Mouse (Mus musculus) hindbrain, embryonic 15.5 days (tissue): Measurements from ENCODE around the gene Psme3. TPM values are rescaled to one million over a fixed set of nuclear protein-coding genes. Genes with fewer than 3 reads are reported as not detected.

Experiments
- ATAC-seq: fragments of 200-750 bp; cut with Nextera tagmentation; 2 replicates; pipeline ENCODE4 v1.8.0; 2017; ENCODE audit warnings: low read depth, moderate number of reproducible peaks, moderate TSS enrichment; ENCODE audit not compliant: low FRiP score
- H3K27ac ChIP-seq: fragments of 300-500 bp; sonication (generic); replicated peaks from 2 replicates; pipeline ENCODE4 v1.5.1; 2015; ENCODE audit warnings: mild to moderate bottlenecking, inconsistent platforms
- H3K27me3 ChIP-seq: fragments of 300-500 bp; sonication (generic); 2 replicates; pipeline ENCODE4 v1.6.1; 2015; ENCODE audit warnings: control low read depth, inconsistent platforms
- H3K36me3 ChIP-seq: fragments of 300-500 bp; sonication (generic); 2 replicates; pipeline ENCODE4 v1.6.1; 2015; ENCODE audit warnings: control low read depth, inconsistent platforms
- H3K4me1 ChIP-seq: fragments of 300-500 bp; sonication (generic); replicated peaks from 2 replicates; pipeline ENCODE4 v1.6.1; 2015; ENCODE audit warnings: control low read depth, inconsistent platforms
- H3K4me2 ChIP-seq: fragments of 300-500 bp; sonication (generic); 2 replicates; pipeline ENCODE4 v1.6.1; 2015; ENCODE audit warnings: moderate library complexity, mild to moderate bottlenecking, inconsistent platforms
- H3K4me3 ChIP-seq: fragments of 300-500 bp; sonication (generic); 2 replicates; pipeline ENCODE4 v1.5.1; 2015; ENCODE audit warnings: mild to moderate bottlenecking, inconsistent platforms
- H3K9ac ChIP-seq: fragments of 300-500 bp; sonication (generic); 2 replicates; pipeline ENCODE4 v1.6.1; 2015; ENCODE audit warnings: inconsistent platforms
- H3K9me3 ChIP-seq: fragments of 300-500 bp; sonication (generic); 2 replicates; pipeline ENCODE4 v1.6.1; 2016; ENCODE audit warnings: control low read depth, inconsistent platforms
- WGBS: fragments of 180-500 bp; shearing (Covaris S2); methylation state at CpG from one replicate; pipeline ENCODE4 v1.1.7; 2015; 5-methylcytosine and 5-hydroxymethylcytosine counted together
- microRNA-seq: library from miRNA; unstranded; fragments of <30 nt; microRNA quantifications from one replicate; pipeline ENCODE4, GENCODE M21; 2016
- polyA plus RNA-seq: library from polyadenylated mRNA; unstranded; fragments of >200 nt; fragmentation: Nextera tagmentation; extraction: Ambion mirVana; gene quantifications from 2 replicates; pipeline ENCODE4 v1.2.1, GENCODE M21; 2015

Psme3 gene
- polyA plus RNA-seq, 1 experiment from 2014 or later: 116 TPM

DNA sequence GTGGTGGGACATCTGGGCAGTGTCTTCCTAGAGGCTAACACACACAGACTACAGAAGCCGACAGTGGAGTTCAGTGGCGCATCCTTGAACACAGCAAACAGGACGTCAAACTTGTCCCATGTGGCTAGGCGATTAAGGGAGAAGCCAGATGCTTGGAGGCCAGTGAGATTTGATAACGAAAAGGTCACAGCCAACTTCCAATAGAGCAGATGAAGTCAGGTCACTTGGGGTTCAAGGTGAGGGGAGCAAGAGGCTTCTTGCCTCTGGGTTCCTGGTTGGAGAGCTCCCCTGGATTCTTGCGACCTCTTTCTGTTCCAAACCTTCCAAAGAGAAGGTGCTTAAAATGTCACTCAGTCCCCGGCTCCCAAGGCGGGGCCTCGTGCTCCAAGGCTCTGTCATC lies 43.8 kb downstream of the Psme3 start:
- Histone ChIP-seq H3K9ac (no peak overlapping the region), H3K27me3 (no peaks in the 10 kb centered on the region), H3K4me2 (no peak overlapping the region), H3K9me3 (no peaks in the 10 kb centered on the region), H3K27ac (no peak overlapping the region), H3K4me3 (no peak overlapping the region), H3K4me1 (no peaks in the 10 kb centered on the region), H3K36me3 (no peaks in the 10 kb centered on the region)
- ATAC-seq: no peak
- 82% methylated on average over 9 of the region's 9 CpGs for WGBS

DNA sequence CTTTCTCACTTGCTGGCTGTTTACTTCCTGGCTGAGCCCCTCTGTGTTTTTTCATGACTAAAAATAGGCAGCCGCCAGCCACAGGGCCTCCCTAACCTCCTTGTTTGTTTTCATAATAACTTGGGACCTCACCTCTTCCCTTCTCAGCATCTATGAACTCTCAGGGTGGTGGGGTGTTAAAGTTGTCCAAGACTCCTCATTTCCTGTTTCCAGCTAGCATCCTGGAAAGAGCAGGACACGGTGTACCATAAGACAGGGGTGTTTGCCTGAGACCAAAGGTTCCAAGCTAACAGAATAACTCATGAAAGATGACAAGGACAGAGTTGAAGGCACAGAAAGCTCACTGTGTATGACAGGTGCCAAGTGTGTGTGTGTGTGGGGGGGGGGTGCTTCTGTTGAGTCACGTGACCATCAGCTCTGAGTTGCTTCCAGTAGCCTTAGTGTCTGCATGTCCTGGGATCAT lies 44.7 kb downstream of the Psme3 start:
- no peak for ATAC-seq
- Histone ChIP-seq H3K4me1 (no peaks in the 10 kb centered on the region), H3K4me2 (no peak overlapping the region), H3K36me3 (no peaks in the 10 kb centered on the region), H3K27ac (no peak overlapping the region), H3K9me3 (no peaks in the 10 kb centered on the region), H3K27me3 (no peaks in the 10 kb centered on the region), H3K4me3 (no peak overlapping the region), H3K9ac (no peak overlapping the region)
- 63% methylated on average over 3 of the region's 3 CpGs for WGBS

GRCm38 (mm10) chr11:101364531-101364931 lies 48.5 kb downstream of the Psme3 start:
- 78% methylated on average over 5 of the region's 5 CpGs for WGBS
- H3K9ac ChIP-seq: no peak overlapping the region

GRCm38 (mm10) chr11:101367326-101367935 lies 51.4 kb downstream of the Psme3 start, which contains the start of gene G6pc:
TSS of gene G6pc (plus strand) at chr11:101367561.
- Histone ChIP-seq H3K4me1 (no peaks in the 10 kb centered on the region), H3K36me3 (no peaks in the 10 kb centered on the region), H3K27me3 (no peaks in the 10 kb centered on the region), H3K4me2 (no peak within 1 kb of the TSS), H3K9me3 (no peaks in the 10 kb centered on the region), H3K4me3 (no peak within 1 kb of the TSS), H3K9ac (no peak within 1 kb of the TSS), H3K27ac (no peak within 1 kb of the TSS)
- 88% methylated on average over 8 of the region's 8 CpGs for WGBS
- no peak for ATAC-seq

More at GRCm38 (mm10) chr11:101364531-101364931, 48.5 kb downstream of the Psme3 start:
- H3K27me3 ChIP-seq: no peaks in the 10 kb centered on the region
- no peaks in the 10 kb centered on the region for H3K36me3 ChIP-seq
- H3K9me3 ChIP-seq: no peaks in the 10 kb centered on the region
- no peaks in the 10 kb centered on the region for H3K4me1 ChIP-seq
- no peak overlapping the region for H3K27ac ChIP-seq
- no peak overlapping the region for H3K4me3 ChIP-seq
- no peak overlapping the region for H3K4me2 ChIP-seq
- ATAC-seq: no peak

GRCm38 (mm10) chr11:101370141-101370540 lies 54.1 kb downstream of the Psme3 start:
- Histone ChIP-seq H3K4me2 (no peak overlapping the region), H3K9me3 (no peaks in the 10 kb centered on the region), H3K9ac (no peak overlapping the region), H3K27ac (no peak overlapping the region), H3K27me3 (no peaks in the 10 kb centered on the region), H3K4me3 (no peak overlapping the region), H3K4me1 (no peaks in the 10 kb centered on the region), H3K36me3 (no peaks in the 10 kb centered on the region)
- WGBS: 84% methylated on average over 5 of the region's 5 CpGs
- ATAC-seq: no peak

Small RNA genes within 50 kb of the gene (microRNA-seq; reads per million reads assigned to microRNA genes)
- not detected for gene Gm25593

Other genes starting within 250 kb of the Psme3 start
- 13.0 and 15.5 TPM in 2 replicates for gene Naglu, start 246.2 kb upstream of the Psme3 start, polyA plus RNA-seq
- 0.47 and 0.48 TPM in 2 replicates for gene Hsd17b1, start 237.8 kb upstream of the Psme3 start, polyA plus RNA-seq
- gene Coasy, start 233.6 kb upstream of the Psme3 start, polyA plus RNA-seq: 40.6 and 42.4 TPM in 2 replicates
- 85.1 and 90.0 TPM in 2 replicates for gene Mlx, start 228.9 kb upstream of the Psme3 start, polyA plus RNA-seq
- gene Psmc3ip, start 220.8 kb upstream of the Psme3 start, polyA plus RNA-seq: 21.3 and 22.5 TPM in 2 replicates
- 23.6 and 25.5 TPM in 2 replicates for gene Retreg3, start 196.3 kb upstream of the Psme3 start, polyA plus RNA-seq
- gene Tubg1, start 196.3 kb upstream of the Psme3 start, polyA plus RNA-seq: 78.0 and 79.8 TPM in 2 replicates
- 48.0 and 53.1 TPM in 2 replicates for gene Tubg2, start 160.3 kb upstream of the Psme3 start, polyA plus RNA-seq
- gene Cntnap1, start 145.7 kb upstream of the Psme3 start, polyA plus RNA-seq: 7.5 and 8.0 TPM in 2 replicates
- gene Plekhh3, start 144.9 kb upstream of the Psme3 start, polyA plus RNA-seq: 9.5 and 11.8 TPM in 2 replicates
- gene Ccr10, start 140.8 kb upstream of the Psme3 start, polyA plus RNA-seq: 0.63 and 0.70 TPM in 2 replicates
- gene Ezh1, start 89.8 kb upstream of the Psme3 start, polyA plus RNA-seq: 26.5 and 27.4 TPM in 2 replicates
- gene Ramp2, start 70.2 kb upstream of the Psme3 start, polyA plus RNA-seq: 96.5 and 98.8 TPM in 2 replicates
- 118 and 124 TPM in 2 replicates for gene Vps25, start 62.5 kb upstream of the Psme3 start, polyA plus RNA-seq
- 8.5 and 9.5 TPM in 2 replicates for gene Wnk4, start 55.6 kb upstream of the Psme3 start, polyA plus RNA-seq
- 1.0 and 1.2 TPM in 2 replicates for gene Cntd1, start 37.2 kb upstream of the Psme3 start, polyA plus RNA-seq
- 223 and 225 TPM in 2 replicates for gene Coa3, start 37.1 kb upstream of the Psme3 start, polyA plus RNA-seq
- 173 and 175 TPM in 2 replicates for gene Becn1, start 13.9 kb upstream of the Psme3 start, polyA plus RNA-seq
- 1.5 and 2.1 TPM in 2 replicates for gene Aoc2, start 8.8 kb downstream of the Psme3 start, polyA plus RNA-seq
- 0.13 and 0.14 TPM in 2 replicates for gene Aoc3, start 14.4 kb downstream of the Psme3 start, polyA plus RNA-seq
- gene G6pc, start 51.3 kb downstream of the Psme3 start, polyA plus RNA-seq: not detected in 2 replicates
- gene Aarsd1, start 101.4 kb downstream of the Psme3 start, polyA plus RNA-seq: 88.8 and 92.0 TPM in 2 replicates
- gene Gm27029, start 108.6 kb downstream of the Psme3 start, polyA plus RNA-seq: 7.2 and 7.9 TPM in 2 replicates
- 32.0 and 33.2 TPM in 2 replicates for gene Rundc1, start 108.9 kb downstream of the Psme3 start, polyA plus RNA-seq
- 3.0 and 4.0 TPM in 2 replicates for gene Ptges3l, start 109.1 kb downstream of the Psme3 start, polyA plus RNA-seq
- gene Rpl27, start 126.1 kb downstream of the Psme3 start, polyA plus RNA-seq: 228 and 230 TPM in 2 replicates
- 4.3 and 5.2 TPM in 2 replicates for gene Ifi35, start 132.2 kb downstream of the Psme3 start, polyA plus RNA-seq
- gene Rnd2, start 148.8 kb downstream of the Psme3 start, polyA plus RNA-seq: 85.3 and 86.0 TPM in 2 replicates
- gene Vat1, start 150.0 kb downstream of the Psme3 start, polyA plus RNA-seq: 123 and 135 TPM in 2 replicates
- gene Brca1, start 235.7 kb downstream of the Psme3 start, polyA plus RNA-seq: 2.8 and 3.0 TPM in 2 replicates
- gene Nbr1, start 235.9 kb downstream of the Psme3 start, polyA plus RNA-seq: 87.6 and 92.4 TPM in 2 replicates